Mouse (Mus musculus) left cerebral cortex, adult 11 months (tissue): ENCODE data around the gene Numbl.

Source experiments
- DNase-seq: peaks from one replicate; pipeline ENCODE4 v3.0.0; 2022; ENCODE audit warnings: low spot score

The Numbl gene

DNA sequence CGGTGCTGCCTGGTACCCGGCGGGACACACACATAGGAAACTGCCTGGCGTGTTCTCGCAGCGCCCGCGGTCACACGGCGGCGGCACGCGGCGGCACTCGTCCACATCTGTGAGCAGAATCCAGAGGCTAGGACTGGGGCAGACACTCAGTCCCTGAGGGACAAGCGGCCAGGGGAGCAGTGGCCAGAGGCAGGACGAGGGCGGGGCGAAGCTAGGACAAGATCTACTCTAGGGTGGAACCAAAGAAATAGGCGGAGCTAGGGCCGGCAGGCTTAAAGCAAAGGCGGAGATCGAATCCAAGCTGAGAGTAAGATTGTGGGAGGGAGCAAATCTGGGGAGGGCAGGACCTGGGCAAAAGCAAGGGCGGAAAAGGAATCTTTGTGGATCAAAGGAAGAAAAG lies 67.5 kb downstream of the Numbl start:
- DNase-seq: no peak

- DNase-seq: no peak
These were observed 68.1 kb downstream of the Numbl start for GRCm38 (mm10) chr7:27326101-27326880.

DNA sequence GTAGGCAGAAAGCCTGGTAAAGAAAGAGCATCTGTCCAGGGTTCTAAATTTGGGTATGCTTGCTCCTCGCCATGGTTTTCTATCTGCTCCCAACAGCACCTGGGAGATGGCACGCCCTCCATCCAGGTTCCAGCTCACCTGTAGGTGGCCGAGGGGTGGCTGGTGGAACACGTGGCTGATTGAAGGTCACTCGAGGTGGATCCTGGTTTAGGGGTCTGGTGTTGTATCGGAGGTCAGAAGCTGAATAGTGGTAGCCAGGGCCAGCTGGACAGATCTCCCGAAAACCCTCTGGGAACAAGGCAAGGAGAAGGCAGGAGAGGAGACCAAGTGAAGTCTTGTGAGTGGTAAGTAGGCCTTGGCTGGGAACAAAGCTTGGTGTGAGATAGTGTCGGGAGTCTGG lies 69.3 kb downstream of the Numbl start:
- no peak for DNase-seq

DNA sequence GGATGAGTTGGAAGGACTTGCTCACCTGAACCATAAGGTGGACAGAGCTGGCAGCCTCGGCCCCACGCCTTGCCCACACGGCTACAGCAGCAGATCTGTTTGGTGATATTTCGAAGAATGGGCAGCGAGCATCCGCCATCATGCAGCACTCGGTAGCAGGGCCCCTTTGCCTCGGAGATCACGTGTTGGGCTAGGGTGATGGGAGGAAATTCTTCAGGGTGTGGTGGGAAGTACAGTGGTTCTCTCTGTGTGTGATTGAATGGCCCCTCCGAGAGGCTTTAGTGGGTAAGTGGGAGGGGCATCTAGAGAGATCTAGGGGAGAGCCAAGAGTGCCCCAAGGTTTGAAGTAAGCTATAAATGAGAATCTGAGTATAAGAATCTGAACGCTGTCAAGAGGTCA lies 69.9 kb downstream of the Numbl start:
- no peak for DNase-seq

DNA sequence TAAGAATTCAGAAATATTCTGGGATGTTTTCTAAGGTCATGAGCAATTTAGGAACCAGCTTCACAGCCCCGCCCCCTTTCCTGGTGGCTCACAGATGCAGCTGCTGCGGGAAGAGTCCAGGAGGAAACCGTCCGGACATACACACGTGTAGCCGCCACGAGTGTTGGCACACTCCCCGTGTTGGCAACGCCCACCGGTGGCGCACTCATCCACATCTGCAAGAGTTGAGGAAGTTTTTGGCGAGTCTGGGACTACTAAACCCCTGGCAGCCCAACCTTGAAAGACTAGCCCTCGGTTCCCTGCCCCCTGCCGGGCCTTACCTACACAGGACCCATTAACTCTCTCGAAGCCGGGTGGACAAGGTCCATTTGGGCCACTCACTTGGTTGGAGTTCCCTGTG lies 70.4 kb downstream of the Numbl start:
- DNase-seq: no peak

DNA sequence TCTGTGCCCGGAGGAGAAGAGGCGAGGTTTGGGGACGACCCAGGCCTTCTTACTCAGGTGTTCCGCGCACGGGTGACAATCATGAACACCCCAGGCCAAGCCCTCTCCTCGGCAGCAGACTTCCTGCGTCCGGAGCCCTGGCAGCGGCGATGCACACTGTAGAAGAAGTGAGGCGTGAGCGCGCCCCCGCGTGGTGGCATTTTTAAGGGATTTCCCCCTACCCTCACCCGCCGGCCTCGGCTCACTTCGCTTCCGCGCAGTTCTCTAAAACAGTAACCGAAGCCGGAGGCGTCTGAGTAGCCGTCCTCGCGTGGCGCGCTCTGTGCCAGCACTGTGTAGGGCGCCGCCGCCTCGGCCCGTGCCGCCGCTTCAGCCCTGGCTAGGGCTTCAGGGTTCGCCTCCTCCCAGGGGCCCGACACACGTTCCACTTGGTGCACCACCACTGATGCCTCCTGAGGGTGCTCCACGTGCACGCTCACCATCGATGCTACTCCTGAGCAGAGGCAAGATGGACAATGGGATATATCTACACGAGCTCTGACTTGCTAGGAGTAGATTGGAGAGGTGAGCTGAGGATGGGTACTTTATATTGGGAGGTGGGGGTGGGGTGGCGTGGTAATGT lies 71.2 kb downstream of the Numbl start:
- no peak for DNase-seq

DNA sequence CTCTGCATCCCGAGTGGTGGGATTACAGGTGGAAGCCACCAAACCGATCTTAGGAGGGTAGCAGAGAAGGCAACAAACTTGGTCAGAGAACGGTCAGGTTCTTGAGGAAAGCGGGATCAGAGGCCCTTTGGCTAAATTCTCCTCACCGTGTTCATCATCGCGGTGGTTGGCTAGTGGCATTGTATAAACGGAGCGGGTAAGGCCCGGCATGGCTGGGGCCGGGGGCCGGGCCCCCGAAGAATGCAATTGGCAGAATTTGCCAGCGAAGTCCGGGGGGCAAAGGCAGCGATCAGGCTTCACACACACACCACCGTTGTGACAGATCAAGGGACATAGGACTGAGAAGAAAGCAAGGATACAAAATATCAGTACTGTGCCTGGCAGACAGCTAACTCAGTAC lies 71.7 kb downstream of the Numbl start:
- no peak for DNase-seq

DNA sequence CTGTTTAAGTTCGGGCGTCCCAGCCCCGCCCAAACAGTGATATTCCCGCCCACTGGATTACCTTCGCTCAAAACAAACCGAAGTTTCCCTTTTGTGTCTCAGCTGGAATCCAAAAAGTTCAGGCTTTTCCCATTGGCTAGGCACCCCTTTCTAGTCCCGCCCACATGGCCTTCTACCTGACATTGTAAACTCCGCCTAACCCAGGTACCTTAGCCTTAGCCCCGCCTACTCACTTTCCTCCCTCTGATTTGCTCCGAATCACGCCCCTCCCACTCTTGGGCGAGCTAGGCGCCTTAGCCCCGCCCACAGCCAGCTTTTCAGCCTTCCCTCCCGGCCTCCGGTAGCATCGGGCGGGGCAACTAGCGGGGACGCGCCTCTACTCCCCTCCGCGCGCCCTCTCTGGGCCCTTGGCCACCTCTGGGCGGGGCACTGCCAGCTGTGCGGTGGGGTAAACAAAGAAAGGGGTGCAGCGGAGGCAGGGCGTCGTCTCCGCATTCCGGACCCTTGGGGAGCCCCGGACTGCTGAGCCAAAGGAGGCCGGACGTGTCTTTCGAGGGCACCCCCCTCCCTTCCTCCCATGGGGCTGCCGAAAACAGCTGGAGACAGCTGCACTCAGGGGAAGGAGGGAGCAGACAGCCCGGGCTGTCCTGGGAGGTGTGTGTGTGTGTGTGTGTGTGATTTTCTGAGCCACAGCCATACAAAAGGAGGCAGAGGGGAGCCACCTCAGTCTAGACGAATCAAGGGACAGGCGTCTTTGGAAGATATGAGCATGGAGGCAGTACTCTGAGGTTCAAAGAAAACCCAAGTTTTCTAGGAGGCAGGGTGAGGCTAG lies 72.7 kb downstream of the Numbl start:
- DNase-seq: peak; percentile 66

- DNase-seq: no peak
These were observed 73.3 kb downstream of the Numbl start for GRCm38 (mm10) chr7:27331541-27331851.
